Mouse (Mus musculus) testis, adult 2 months (tissue): ENCODE data around the gene Cps1. TPM values are rescaled to one million over a fixed set of nuclear protein-coding genes. Genes with fewer than 3 reads are reported as not detected.

ENCODE experiments used
- H3K27ac ChIP-seq: fragments of 200-500 bp; 2 replicates; pipeline ENCODE4 v1.5.1; 2012; ENCODE audit warnings: low read depth, low read length; ENCODE audit not compliant: control insufficient read depth, insufficient read depth
- H3K27me3 ChIP-seq: fragments of 200-500 bp; 2 replicates; pipeline ENCODE4 v1.6.1; 2012; ENCODE audit warnings: mild to moderate bottlenecking, low read length, moderate library complexity; ENCODE audit not compliant: control insufficient read depth, insufficient read depth
- H3K36me3 ChIP-seq: fragments of 200-500 bp; 2 replicates; pipeline ENCODE4 v1.6.1; 2012; ENCODE audit warnings: mild to moderate bottlenecking, low read length; ENCODE audit not compliant: control insufficient read depth, insufficient read depth
- H3K4me1 ChIP-seq: fragments of 200-500 bp; 2 replicates; pipeline ENCODE4 v1.6.1; 2012; ENCODE audit warnings: low read length; ENCODE audit not compliant: control insufficient read depth, insufficient read depth
- H3K4me3 ChIP-seq: fragments of 200-500 bp; 2 replicates; pipeline ENCODE4 v1.5.1; 2012; ENCODE audit warnings: low read depth, mild to moderate bottlenecking, low read length, moderate library complexity, mixed read lengths; ENCODE audit not compliant: control insufficient read depth
- CTCF ChIP-seq: fragments of 200-500 bp; IDR thresholded peaks from 2 replicates; pipeline ENCODE4 v1.5.1; 2012; ENCODE audit warnings: low read depth, mild to moderate bottlenecking, inconsistent platforms, low read length, moderate library complexity; ENCODE audit not compliant: control insufficient read depth, insufficient read depth, insufficient replicate concordance
- POLR2A ChIP-seq: fragments of 200-500 bp; IDR thresholded peaks from 2 replicates; pipeline ENCODE4 v1.6.1; 2012; ENCODE audit warnings: low read depth, mild to moderate bottlenecking, inconsistent platforms, low read length, moderate library complexity; ENCODE audit not compliant: control insufficient read depth
- polyA plus RNA-seq: library from polyadenylated mRNA; depleted of rRNA; stranded (reverse); fragments of >200 nt; gene quantifications from 2 replicates; pipeline ENCODE4 v1.2.3, GENCODE M21; 2012

Cps1 gene
- polyA plus RNA-seq, 1 experiment, result 0.20 TPM

- H3K36me3 ChIP-seq, result no peaks in the 10 kb centered on the region
- TF ChIP-seq POLR2A, result no peak
- no peak for TF ChIP-seq CTCF
- H3K27ac ChIP-seq, result no peak overlapping the region
- no peaks in the 10 kb centered on the region for H3K4me1 ChIP-seq
- no peaks in the 10 kb centered on the region for H3K27me3 ChIP-seq
- H3K4me3 ChIP-seq, result no peak overlapping the region
Observed at GRCm38 (mm10) chr1:67181165-67181564, 58.3 kb downstream of the Cps1 start.

GRCm38 (mm10) chr1:67182201-67182600 is 59.4 kb downstream of the Cps1 start:
- TF ChIP-seq POLR2A (no peak), CTCF (no peak)
- Histone ChIP-seq H3K4me3 (no peak overlapping the region), H3K36me3 (no peaks in the 10 kb centered on the region), H3K27ac (no peak overlapping the region), H3K27me3 (no peaks in the 10 kb centered on the region), H3K4me1 (no peaks in the 10 kb centered on the region)

- H3K4me1 ChIP-seq, result no peaks in the 10 kb centered on the region
- TF ChIP-seq CTCF (no peak), POLR2A (no peak)
- H3K36me3 ChIP-seq, result no peaks in the 10 kb centered on the region
- H3K27me3 ChIP-seq, result no peaks in the 10 kb centered on the region
- no peak overlapping the region for H3K27ac ChIP-seq
- H3K4me3 ChIP-seq, result no peak overlapping the region
Observed at GRCm38 (mm10) chr1:67183532-67183931, 60.7 kb downstream of the Cps1 start.

GRCm38 (mm10) chr1:67184134-67184533 is 61.3 kb downstream of the Cps1 start:
- Histone ChIP-seq H3K36me3 (no peaks in the 10 kb centered on the region), H3K4me1 (no peaks in the 10 kb centered on the region), H3K27ac (no peak overlapping the region), H3K4me3 (no peak overlapping the region), H3K27me3 (no peaks in the 10 kb centered on the region)
- TF ChIP-seq CTCF (no peak), POLR2A (no peak)

GRCm38 (mm10) chr1:67197335-67197734 is 74.5 kb downstream of the Cps1 start:
- no peaks in the 10 kb centered on the region for H3K27me3 ChIP-seq
- no peaks in the 10 kb centered on the region for H3K36me3 ChIP-seq
- H3K4me3 ChIP-seq, result no peak overlapping the region
- H3K4me1 ChIP-seq, result no peaks in the 10 kb centered on the region
- no peak for TF ChIP-seq CTCF
- no peak for TF ChIP-seq POLR2A
- no peak overlapping the region for H3K27ac ChIP-seq

GRCm38 (mm10) chr1:67218339-67218944 is 95.6 kb downstream of the Cps1 start:
- Histone ChIP-seq H3K4me1 (no peaks in the 10 kb centered on the region), H3K4me3 (no peak overlapping the region), H3K36me3 (no peaks in the 10 kb centered on the region), H3K27ac (no peak overlapping the region), H3K27me3 (no peaks in the 10 kb centered on the region)
- TF ChIP-seq POLR2A (no peak), CTCF (no peak)

GRCm38 (mm10) chr1:67223666-67224065 is 100.8 kb downstream of the Cps1 start:
- TF ChIP-seq POLR2A, result no peak
- Histone ChIP-seq H3K4me1 (no peaks in the 10 kb centered on the region), H3K27ac (no peak overlapping the region), H3K27me3 (no peaks in the 10 kb centered on the region), H3K36me3 (no peaks in the 10 kb centered on the region), H3K4me3 (no peak overlapping the region)

- Histone ChIP-seq H3K4me1 (no peaks in the 10 kb centered on the region), H3K27ac (no peak overlapping the region), H3K4me3 (no peak overlapping the region), H3K36me3 (no peaks in the 10 kb centered on the region), H3K27me3 (no peaks in the 10 kb centered on the region)
- TF ChIP-seq CTCF, result no peak
- TF ChIP-seq POLR2A, result no peak
Observed at GRCm38 (mm10) chr1:67234861-67235260, 112.0 kb downstream of the Cps1 start.
